ENCODE assay signal across 10 mouse cellular contexts in the genomic region with DNA sequence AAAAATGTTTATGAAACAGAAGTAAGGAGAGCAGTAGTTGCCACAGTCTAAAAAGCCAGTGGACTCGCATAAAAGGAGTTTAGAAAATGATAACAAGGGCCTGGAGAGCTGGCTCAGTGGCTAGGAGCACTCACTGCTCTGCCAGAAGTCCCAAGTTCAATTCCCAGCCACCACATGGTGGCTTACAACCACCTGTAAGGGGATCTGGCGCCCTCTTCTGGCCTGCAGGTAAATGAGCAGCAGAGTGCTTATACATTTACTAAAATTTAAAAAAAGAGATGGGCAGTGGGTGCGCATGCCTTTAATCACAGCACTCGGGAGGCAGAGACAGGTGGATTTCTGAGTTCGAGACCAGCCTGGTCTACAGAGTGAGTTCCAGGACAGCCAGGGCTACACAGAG. TPM values are rescaled to one million over a fixed set of nuclear protein-coding genes. Genes with fewer than 3 reads are reported as not detected.
DNase-seq lines count a peak whose midpoint lies in the region; ATAC-seq and TF ChIP-seq lines count a peak whose summit lies in the region.
"Had no signal": no experiment of that assay in that cellular context is flagged by ENCODE, and none has a peak within 500 bp of the region (broad histone marks: within the 10 kb centered on the region; RNA-seq: fewer than 3 reads in every experiment).

No protein-coding gene starts in this region.

- WGBS in kidney, postnatal 0 days: 69% methylated on average over 5 of the region's 5 CpGs
- 64% methylated on average over 5 of the region's 5 CpGs for WGBS in kidney, embryonic 16.5 days
- 47% methylated on average over 5 of the region's 5 CpGs for WGBS in liver, embryonic 13.5 days (ENCODE audit: insufficient replicate concordance)

- intact Hi-C loops in left cerebral cortex, postnatal 10 days (cut with DNase I): no loop called here

- peak; percentile 43 for TF ChIP-seq CTCF in kidney, postnatal 0 days (IDR thresholded peaks at IDR 0.05; ENCODE audit: low read depth)

- H3K9ac ChIP-seq in kidney, postnatal 0 days (ENCODE audit: low read depth, low read length): no peak overlapping the region
- no peak overlapping the region for H3K9ac ChIP-seq in kidney, embryonic 16.5 days (replicated peaks; ENCODE audit: low read length)
- H3K9ac ChIP-seq in liver, embryonic 13.5 days: no peak overlapping the region
- H3K9ac ChIP-seq: limb, embryonic 12.5 days had no signal

- no peaks in the 10 kb centered on the region for H3K4me1 ChIP-seq in kidney, postnatal 0 days (replicated peaks; ENCODE audit: insufficient read depth, low read length)
- no peaks in the 10 kb centered on the region for H3K4me1 ChIP-seq in kidney, embryonic 16.5 days (ENCODE audit: insufficient read depth, low read length)
- no peaks in the 10 kb centered on the region for H3K4me1 ChIP-seq in liver, embryonic 13.5 days (replicated peaks)
- H3K4me1 ChIP-seq: limb, embryonic 12.5 days had no signal

- no peak overlapping the region for H3K27ac ChIP-seq in kidney, postnatal 0 days
- H3K27ac ChIP-seq in kidney, embryonic 16.5 days (ENCODE audit: low read length): no peak overlapping the region
- no peak overlapping the region for H3K27ac ChIP-seq in liver, embryonic 13.5 days
- H3K27ac ChIP-seq: limb, embryonic 12.5 days had no signal

- DNase-seq in kidney, postnatal 0 days (ENCODE audit: low spot score): no peak
- DNase-seq in A20 (ENCODE audit: low read depth, low spot score) (peak; percentile 69), ES-CJ7 (ENCODE audit: low read depth, low spot score) (peak; percentile 91)
- peak; percentile 13 for DNase-seq in liver, embryonic 13.5 days
- no peak for DNase-seq in layer of hippocampus, postnatal 10 days (ENCODE audit: low spot score in 2 of 2)
- no peak for DNase-seq in left cerebral cortex, postnatal 10 days (ENCODE audit: extremely low spot score in 1 of 2, low spot score in 2 of 2)
- DNase-seq in gastrocnemius, postnatal 10 days: no peak

- no peak for ATAC-seq in kidney, postnatal 0 days (replicated peaks; ENCODE audit: low FRiP score, low read depth)
- no peak for ATAC-seq in kidney, embryonic 16.5 days (ENCODE audit: low FRiP score, low TSS enrichment)
- ATAC-seq in liver, embryonic 13.5 days (ENCODE audit: low read depth): no peak

- no peak overlapping the region for H3K4me2 ChIP-seq in kidney, postnatal 0 days (ENCODE audit: low read length)
- H3K4me2 ChIP-seq in kidney, embryonic 16.5 days (replicated peaks; ENCODE audit: low read depth, low read length): no peak overlapping the region
- no peak overlapping the region for H3K4me2 ChIP-seq in liver, embryonic 13.5 days
- H3K4me2 ChIP-seq: heart, embryonic 11.5 days; limb, embryonic 12.5 days had no signal

- H3K27me3 ChIP-seq in kidney, postnatal 0 days (ENCODE audit: insufficient read depth, low read length): no peaks in the 10 kb centered on the region
- H3K27me3 ChIP-seq in kidney, embryonic 16.5 days (ENCODE audit: insufficient read depth, low read length): no peaks in the 10 kb centered on the region
- no peaks in the 10 kb centered on the region for H3K27me3 ChIP-seq in liver, embryonic 13.5 days
- H3K27me3 ChIP-seq: limb, embryonic 12.5 days had no signal

- H3K9me3 ChIP-seq in kidney, postnatal 0 days (replicated peaks; ENCODE audit: low read length): no peaks in the 10 kb centered on the region
- no peaks in the 10 kb centered on the region for H3K9me3 ChIP-seq in kidney, embryonic 16.5 days (ENCODE audit: low read length)
- H3K9me3 ChIP-seq in liver, embryonic 13.5 days (replicated peaks): no peaks in the 10 kb centered on the region
- H3K9me3 ChIP-seq: limb, embryonic 12.5 days had no signal

- H3K4me3 ChIP-seq in kidney, postnatal 0 days (replicated peaks; ENCODE audit: low read depth, low read length): no peak overlapping the region
- H3K4me3 ChIP-seq in kidney, embryonic 16.5 days (ENCODE audit: low read length): no peak overlapping the region
- no peak overlapping the region for H3K4me3 ChIP-seq in liver, embryonic 13.5 days (replicated peaks)
- H3K4me3 ChIP-seq: limb, embryonic 12.5 days had no signal

- H3K36me3 ChIP-seq in kidney, postnatal 0 days (ENCODE audit: insufficient read depth, low read length): no peaks in the 10 kb centered on the region
- H3K36me3 ChIP-seq in kidney, embryonic 16.5 days (ENCODE audit: insufficient read depth, low read length): no peaks in the 10 kb centered on the region
- no peaks in the 10 kb centered on the region for H3K36me3 ChIP-seq in liver, embryonic 13.5 days
- H3K36me3 ChIP-seq: limb, embryonic 12.5 days had no signal

RNA-seq across cellular contexts. Expression of a gene that starts 11.8 kb away (rescaled TPM):
- polyA plus RNA-seq in kidney, postnatal 0 days (2015; fragmentation: Nextera tagmentation; extraction: Ambion mirVana): not detected in 2 replicates
- not detected in 2 replicates for polyA plus RNA-seq in kidney, embryonic 16.5 days (2015; fragmentation: Nextera tagmentation; extraction: Ambion mirVana)
- polyA plus RNA-seq in liver, embryonic 13.5 days (2015; fragmentation: Nextera tagmentation; extraction: Ambion mirVana): 0.25 TPM in 1 of 2 replicates, not detected in the other
- not detected for total RNA-seq in layer of hippocampus, postnatal 10 days (2021)
- not detected for total RNA-seq in left cerebral cortex, postnatal 10 days (2021)
- total RNA-seq in gastrocnemius, postnatal 10 days (2021): not detected
- polyA plus RNA-seq: heart, embryonic 11.5 days; limb, embryonic 12.5 days had no signal

RNA-seq across cellular contexts. Expression of a gene that starts 22.6 kb away (rescaled TPM):
- 12.4 and 13.2 TPM in 2 replicates for polyA plus RNA-seq in kidney, postnatal 0 days (2015; fragmentation: Nextera tagmentation; extraction: Ambion mirVana)
- 17.0 and 19.3 TPM in 2 replicates for polyA plus RNA-seq in kidney, embryonic 16.5 days (2015; fragmentation: Nextera tagmentation; extraction: Ambion mirVana)
- 4.2 and 5.4 TPM in 2 replicates for polyA plus RNA-seq in liver, embryonic 13.5 days (2015; fragmentation: Nextera tagmentation; extraction: Ambion mirVana)
- 10 to 100 TPM; 26.1 to 27.7 TPM for total RNA-seq in layer of hippocampus, postnatal 10 days (2021)
- total RNA-seq in left cerebral cortex, postnatal 10 days (2021): 10 to 100 TPM; 26.6 to 27.2 TPM
- 10 to 100 TPM; 11.8 to 14.5 TPM for total RNA-seq in gastrocnemius, postnatal 10 days (2021)

Comparison
In these comparisons a context has a peak if more than half of its experiments do, and no peak if none do; other contexts are left out.
1. DNase-seq: peak in A20 (single experiment), ES-CJ7 (single experiment) and liver, embryonic 13.5 days (single experiment); none in kidney, postnatal 0 days (single experiment), layer of hippocampus, postnatal 10 days (0 of 2), left cerebral cortex, postnatal 10 days (0 of 2) and gastrocnemius, postnatal 10 days (single experiment).